Mouse (Mus musculus) hindbrain, embryonic 10.5 days (tissue): ENCODE results near the gene Olfr651. TPM values are rescaled to one million over a fixed set of nuclear protein-coding genes. Genes with fewer than 3 reads are reported as not detected.

Experiments used
- polyA plus RNA-seq: library from polyadenylated mRNA; unstranded; fragments of >200 nt; fragmentation: Nextera tagmentation; extraction: Ambion mirVana; gene quantifications from 2 replicates; pipeline ENCODE4 v1.2.1, GENCODE M21; 2016

Gene Olfr651
- polyA plus RNA-seq, 1 experiment from 2014 or later = not detected

Other genes with a start within 250 kb of the Olfr651 start
- gene Trim12a, start 234.7 kb upstream of the Olfr651 start, polyA plus RNA-seq = 1.6 and 2.4 TPM in 2 replicates
- gene Trim34b, start 220.7 kb upstream of the Olfr651 start, polyA plus RNA-seq = not detected in 2 replicates
- 0.51 and 0.67 TPM in 2 replicates for gene Trim12c, start 196.8 kb upstream of the Olfr651 start, polyA plus RNA-seq
- gene Trim30b, start 180.2 kb upstream of the Olfr651 start, polyA plus RNA-seq = not detected in 2 replicates
- gene Trim30c, start 149.3 kb upstream of the Olfr651 start, polyA plus RNA-seq = 0.12 TPM in 1 of 2 replicates, not detected in the other
- 0.26 and 0.56 TPM in 2 replicates for gene Trim30a, start 84.9 kb upstream of the Olfr651 start, polyA plus RNA-seq
- gene Trim30d, start 42.3 kb upstream of the Olfr651 start, polyA plus RNA-seq = 0.38 TPM in 1 of 2 replicates, not detected in the other
- gene Olfr652, start 10.8 kb downstream of the Olfr651 start, polyA plus RNA-seq = not detected in 2 replicates
- not detected in 2 replicates for gene Olfr653, start 27.2 kb downstream of the Olfr651 start, polyA plus RNA-seq
- gene Olfr654, start 36.9 kb downstream of the Olfr651 start, polyA plus RNA-seq = not detected in 2 replicates
- not detected in 2 replicates for gene Olfr655, start 51.6 kb downstream of the Olfr651 start, polyA plus RNA-seq
- gene Olfr656, start 63.8 kb downstream of the Olfr651 start, polyA plus RNA-seq = not detected in 2 replicates
- not detected in 2 replicates for gene Olfr657, start 74.7 kb downstream of the Olfr651 start, polyA plus RNA-seq
- gene Olfr658, start 97.2 kb downstream of the Olfr651 start, polyA plus RNA-seq = 0.08 TPM in 1 of 2 replicates, not detected in the other
- not detected in 2 replicates for gene Olfr659, start 116.6 kb downstream of the Olfr651 start, polyA plus RNA-seq
- not detected in 2 replicates for gene Olfr661, start 136.4 kb downstream of the Olfr651 start, polyA plus RNA-seq
- gene Usp17le, start 227.3 kb downstream of the Olfr651 start, polyA plus RNA-seq = not detected in 2 replicates